Mouse (Mus musculus) liver, adult 2 months (tissue): ENCODE results near the gene Lmtk3. TPM values are rescaled to one million over a fixed set of nuclear protein-coding genes. Genes with fewer than 3 reads are reported as not detected.

Source experiments
- DNase-seq: peaks from one replicate; pipeline ENCODE4 v3.0.0-alpha.2; 2011; ENCODE audit warnings: low read depth, low spot score; ENCODE audit errors: extremely low read depth
- H3K27ac ChIP-seq: fragments of 200-500 bp; replicated peaks from 2 replicates; pipeline ENCODE4 v1.5.1; 2012; ENCODE audit warnings: low read depth, mild to moderate bottlenecking, control low read depth, inconsistent platforms, low read length; ENCODE audit not compliant: insufficient read depth
- H3K27me3 ChIP-seq: fragments of 200-500 bp; 2 replicates; pipeline ENCODE4 v1.6.1; 2012; ENCODE audit warnings: mild to moderate bottlenecking, moderate library complexity, low read length, inconsistent platforms; ENCODE audit not compliant: control insufficient read depth, insufficient read depth
- H3K36me3 ChIP-seq: fragments of 200-500 bp; 2 replicates; pipeline ENCODE4 v1.6.1; 2012; ENCODE audit warnings: low read length, inconsistent platforms; ENCODE audit not compliant: control insufficient read depth, insufficient read depth
- H3K4me1 ChIP-seq: fragments of 200-500 bp; 2 replicates; pipeline ENCODE4 v1.6.1; 2011; ENCODE audit warnings: low read length; ENCODE audit not compliant: control insufficient read depth, insufficient read depth
- H3K4me3 ChIP-seq: fragments of 200-500 bp; 2 replicates; pipeline ENCODE4 v1.5.1; 2011; ENCODE audit warnings: low read depth, mild to moderate bottlenecking, control low read depth, low read length, moderate library complexity; ENCODE audit not compliant: insufficient read depth
- H3K79me2 ChIP-seq: fragments of 200-500 bp; 2 replicates; pipeline ENCODE4 v1.6.1; 2012; ENCODE audit warnings: inconsistent platforms, mild to moderate bottlenecking, low read length, moderate library complexity; ENCODE audit not compliant: control insufficient read depth, insufficient read depth
- H3K9ac ChIP-seq: fragments of 200-500 bp; 2 replicates; pipeline ENCODE4 v1.6.1; 2012; ENCODE audit warnings: low read depth, mild to moderate bottlenecking, control low read depth, inconsistent platforms, low read length
- CTCF ChIP-seq: fragments of 200-500 bp; IDR thresholded peaks from 2 replicates; pipeline ENCODE4 v1.5.1; 2011; ENCODE audit warnings: low read depth, low read length, control low read depth
- POLR2A ChIP-seq: fragments of 200-500 bp; IDR thresholded peaks from 2 replicates; pipeline ENCODE4 v1.6.1; 2011; ENCODE audit warnings: low read length, control low read depth; ENCODE audit not compliant: insufficient read depth; ENCODE audit errors: extremely low read depth
- WGBS: fragments of 180-500 bp; shearing (Covaris S2); methylation state at CpG from one replicate; pipeline ENCODE4 v1.1.7; 2018; 5-methylcytosine and 5-hydroxymethylcytosine counted together
- polyA plus RNA-seq: library from polyadenylated mRNA; depleted of rRNA; stranded (reverse); fragments of >200 nt; gene quantifications from 2 replicates; pipeline ENCODE4 v1.2.3, GENCODE M21; 2012
- total RNA-seq: library from RNA; depleted of rRNA; stranded (reverse); fragments of >200 nt; gene quantifications from 2 replicates; pipeline ENCODE4 v1.2.3, GENCODE M21; 2014

The Lmtk3 gene
- total and polyA plus RNA-seq, 2 experiments, result 0.02 TPM; not detected in 1

DNA sequence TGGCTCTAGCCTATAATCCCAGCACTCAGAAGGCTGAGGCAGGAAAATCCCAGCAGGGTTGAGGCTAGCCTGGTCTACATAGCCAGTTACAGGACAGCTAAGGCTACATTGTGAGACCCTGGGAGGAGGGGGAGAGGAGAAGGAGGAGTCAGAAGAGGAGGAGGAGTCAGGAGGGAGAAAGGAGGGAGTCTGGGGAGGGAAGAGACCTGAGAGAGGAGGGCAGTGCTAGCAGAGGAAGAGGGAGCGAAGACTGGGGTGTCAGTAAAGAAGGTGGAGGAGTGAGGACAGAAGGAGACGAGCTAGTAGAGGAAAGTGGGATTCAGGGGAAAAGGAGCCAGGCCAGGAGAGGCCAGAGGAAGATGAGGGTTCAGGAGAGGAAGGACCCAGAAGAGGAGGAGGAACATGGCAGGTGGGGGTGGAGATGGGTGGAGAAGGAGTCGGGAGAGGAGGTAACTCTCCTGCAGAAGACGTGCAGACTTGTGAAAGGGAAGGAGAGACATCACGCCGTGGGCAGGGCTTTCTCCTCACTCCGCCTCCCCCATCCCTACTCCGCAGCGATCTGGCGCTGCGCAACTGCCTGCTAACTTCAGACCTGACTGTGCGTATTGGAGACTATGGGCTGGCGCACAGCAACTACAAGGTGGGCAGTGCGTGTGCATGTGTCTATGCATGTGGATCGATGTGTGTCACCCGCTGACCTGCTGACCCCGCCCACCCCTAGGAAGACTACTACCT is 8.4 kb downstream of the Lmtk3 start:
- no peak overlapping the region for H3K27ac ChIP-seq
- no peak overlapping the region for H3K9ac ChIP-seq
- no peak overlapping the region for H3K4me3 ChIP-seq
- H3K79me2 ChIP-seq, result no peaks in the 10 kb centered on the region
- DNase-seq, result no peak
- H3K4me1 ChIP-seq, result no peaks in the 10 kb centered on the region
- 80% methylated on average over 17 of the region's 17 CpGs for WGBS
- TF ChIP-seq CTCF, result no peak
- no peak for TF ChIP-seq POLR2A
- 0 out of 2 replicates have a peak, but pooled peaks cover 3% of the 10 kb centered on the region for H3K27me3 ChIP-seq
- no peaks in the 10 kb centered on the region for H3K36me3 ChIP-seq

DNA sequence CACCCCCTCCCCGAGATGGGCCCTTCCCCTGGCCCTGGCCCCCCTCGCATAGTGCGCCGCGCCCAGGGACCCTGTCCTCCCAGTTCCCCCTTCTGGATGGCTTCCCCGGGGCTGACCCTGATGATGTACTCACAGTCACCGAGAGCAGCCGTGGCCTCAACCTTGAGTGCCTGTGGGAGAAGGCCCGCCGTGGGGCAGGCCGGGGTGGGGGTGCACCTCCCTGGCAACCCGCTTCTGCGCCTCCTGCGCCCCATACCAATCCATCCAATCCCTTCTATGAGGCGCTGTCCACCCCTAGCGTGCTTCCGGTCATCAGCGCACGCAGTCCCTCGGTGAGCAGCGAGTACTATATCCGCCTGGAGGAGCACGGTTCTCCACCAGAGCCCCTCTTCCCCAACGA is 9.7 kb downstream of the Lmtk3 start:
- H3K27me3 ChIP-seq, result peaks cover 7% of the 10 kb centered on the region; the same call in 1 of the 2 replicates
- WGBS, result 71% methylated on average over 24 of the region's 24 CpGs
- TF ChIP-seq POLR2A (no peak), CTCF (no peak)

DNA sequence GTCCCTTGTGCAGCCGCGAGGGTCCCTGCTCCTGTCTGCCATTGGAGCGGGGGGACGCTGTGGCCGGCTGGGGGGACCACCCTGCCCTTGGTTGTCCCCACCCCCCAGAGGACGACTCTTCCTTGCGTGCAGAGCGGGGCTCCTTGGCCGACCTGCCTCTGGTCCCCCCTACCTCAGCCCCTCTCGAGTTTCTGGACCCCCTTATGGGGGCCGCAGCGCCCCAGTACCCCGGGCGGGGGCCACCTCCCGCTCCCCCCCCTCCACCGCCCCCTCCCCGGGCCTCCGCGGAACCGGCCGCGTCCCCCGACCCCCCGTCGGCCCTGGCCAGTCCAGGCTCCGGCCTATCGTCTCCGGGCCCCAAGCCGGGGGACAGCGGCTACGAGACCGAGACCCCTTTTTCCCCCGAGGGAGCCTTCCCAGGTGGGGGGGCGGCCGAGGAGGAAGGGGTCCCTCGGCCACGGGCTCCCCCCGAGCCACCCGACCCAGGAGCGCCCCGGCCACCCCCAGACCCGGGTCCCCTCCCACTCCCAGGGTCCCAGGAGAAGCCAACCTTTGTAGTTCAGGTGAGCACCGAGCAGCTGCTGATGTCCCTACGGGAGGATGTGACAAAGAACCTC is 10.5 kb downstream of the Lmtk3 start:
- Histone ChIP-seq H3K4me1 (no peaks in the 10 kb centered on the region), H3K4me3 (no peak overlapping the region), H3K79me2 (no peaks in the 10 kb centered on the region), H3K27me3 (peaks cover 10% of the 10 kb centered on the region; the same call in 1 of the 2 replicates), H3K9ac (no peak overlapping the region), H3K36me3 (no peaks in the 10 kb centered on the region), H3K27ac (no peak overlapping the region)
- WGBS, result 88% methylated on average over 31 of the region's 44 CpGs
- no peak for DNase-seq
- TF ChIP-seq CTCF (no peak), POLR2A (no peak)

More for the DNA sequence above, 9.7 kb downstream of the Lmtk3 start:
- Histone ChIP-seq H3K27ac (no peak overlapping the region), H3K4me3 (no peak overlapping the region), H3K79me2 (no peaks in the 10 kb centered on the region), H3K9ac (no peak overlapping the region), H3K4me1 (no peaks in the 10 kb centered on the region), H3K36me3 (no peaks in the 10 kb centered on the region)
- DNase-seq, result no peak

DNA sequence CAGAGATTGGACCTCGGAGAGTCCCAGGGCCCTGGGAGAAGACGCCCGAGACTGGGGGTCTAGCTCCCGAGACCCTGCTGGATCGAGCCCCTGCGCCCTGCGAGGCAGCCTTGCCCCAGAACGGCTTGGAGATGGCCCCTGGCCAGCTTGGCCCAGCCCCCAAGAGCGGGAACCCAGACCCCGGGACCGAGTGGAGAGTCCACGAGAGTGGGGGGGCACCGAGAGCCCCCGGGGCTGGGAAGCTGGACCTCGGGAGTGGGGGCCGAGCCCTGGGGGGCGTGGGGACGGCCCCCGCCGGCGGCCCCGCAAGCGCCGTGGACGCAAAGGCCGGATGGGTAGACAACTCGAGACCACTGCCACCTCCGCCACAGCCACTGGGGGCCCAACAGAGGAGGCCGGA is 11.4 kb downstream of the Lmtk3 start:
- DNase-seq, result no peak
- Histone ChIP-seq H3K27me3 (peaks cover 10% of the 10 kb centered on the region; the same call in 1 of the 2 replicates), H3K4me1 (no peaks in the 10 kb centered on the region), H3K9ac (no peak overlapping the region), H3K4me3 (no peak overlapping the region), H3K79me2 (no peaks in the 10 kb centered on the region), H3K27ac (no peak overlapping the region), H3K36me3 (no peaks in the 10 kb centered on the region)
- WGBS, result 93% methylated on average over 28 of the region's 29 CpGs
- TF ChIP-seq POLR2A (no peak), CTCF (no peak)

DNA sequence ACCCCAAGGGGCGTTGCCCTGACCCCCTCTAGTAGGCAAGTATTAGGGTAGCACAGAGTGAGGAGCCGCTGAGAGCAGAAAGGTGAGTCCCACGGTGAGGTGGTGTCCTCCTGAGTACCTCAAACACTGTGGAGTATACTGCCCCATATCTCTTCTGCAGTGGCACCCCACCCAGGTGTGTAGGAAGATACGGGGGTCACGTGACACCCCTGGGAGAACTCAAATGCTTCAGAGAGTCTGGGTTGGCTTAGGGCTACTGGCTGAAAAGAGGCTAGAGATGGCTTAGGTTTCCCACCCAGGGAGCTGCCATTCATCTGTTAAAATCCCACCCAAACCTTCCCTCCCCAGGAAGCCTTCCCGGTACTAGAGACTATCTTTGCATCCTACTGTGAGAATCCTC is 13.4 kb downstream of the Lmtk3 start:
- DNase-seq, result no peak
- Histone ChIP-seq H3K27ac (no peak overlapping the region), H3K9ac (no peak overlapping the region), H3K4me3 (no peak overlapping the region), H3K4me1 (peaks cover 3% of the 10 kb centered on the region; the same call in 1 of the 2 replicates), H3K36me3 (no peaks in the 10 kb centered on the region), H3K27me3 (peaks cover 10% of the 10 kb centered on the region; the same call in 1 of the 2 replicates), H3K79me2 (no peaks in the 10 kb centered on the region)
- WGBS, result 62% methylated on average over 6 of the region's 6 CpGs
- TF ChIP-seq POLR2A, result no peak
- TF ChIP-seq CTCF, result no peak
